Mouse (Mus musculus): ENCODE data around the gene Fer1l5. TPM values are rescaled to one million over a fixed set of nuclear protein-coding genes. Genes with fewer than 3 reads are reported as not detected.

Fer1l5 gene
- polyA plus RNA-seq, 1 experiment from 2014 or later: 2.6 TPM

DNA sequence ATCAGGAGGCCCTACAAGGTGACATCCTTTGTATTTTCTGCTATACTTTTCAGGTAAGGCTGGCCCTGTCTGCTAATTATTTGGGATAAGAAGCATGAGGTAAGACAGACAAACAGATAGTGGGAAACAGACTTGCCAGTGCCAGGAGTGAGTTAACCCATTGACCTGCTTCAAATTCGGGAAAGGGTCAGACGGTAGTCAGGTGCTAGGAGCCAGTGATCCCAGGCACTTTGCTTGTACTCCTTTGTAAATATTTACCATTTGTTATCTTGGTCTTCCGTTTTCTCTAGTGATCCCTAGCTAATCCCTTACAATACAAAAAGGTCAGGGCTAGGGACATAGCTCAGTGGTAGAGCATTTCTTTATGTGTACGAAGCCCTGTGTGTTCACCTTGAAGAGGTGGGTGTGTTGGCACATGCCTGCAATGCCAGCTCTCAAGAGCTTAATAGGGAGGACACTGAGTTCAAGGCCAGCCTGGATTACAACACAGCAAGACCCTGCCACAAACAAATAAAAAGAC lies 93.6 kb downstream of the Fer1l5 start:
- Histone ChIP-seq H3K4me3 (no peak overlapping the region), H3K27me3 (0 out of 2 replicates have a peak, but pooled peaks cover 5% of the 10 kb centered on the region), H3K4me2 (replicated peaks) (no peak overlapping the region), H3K9ac (no peak overlapping the region), H3K4me1 (peaks cover 3% of the 10 kb centered on the region; the same call in 1 of the 2 replicates), H3K27ac (no peak overlapping the region), H3K36me3 (no peaks in the 10 kb centered on the region), H3K9me3 (replicated peaks) (no peaks in the 10 kb centered on the region)
- 77% methylated on average over 4 of the region's 4 CpGs for WGBS
- no peak for ATAC-seq (ENCODE audit: low FRiP score)

DNA sequence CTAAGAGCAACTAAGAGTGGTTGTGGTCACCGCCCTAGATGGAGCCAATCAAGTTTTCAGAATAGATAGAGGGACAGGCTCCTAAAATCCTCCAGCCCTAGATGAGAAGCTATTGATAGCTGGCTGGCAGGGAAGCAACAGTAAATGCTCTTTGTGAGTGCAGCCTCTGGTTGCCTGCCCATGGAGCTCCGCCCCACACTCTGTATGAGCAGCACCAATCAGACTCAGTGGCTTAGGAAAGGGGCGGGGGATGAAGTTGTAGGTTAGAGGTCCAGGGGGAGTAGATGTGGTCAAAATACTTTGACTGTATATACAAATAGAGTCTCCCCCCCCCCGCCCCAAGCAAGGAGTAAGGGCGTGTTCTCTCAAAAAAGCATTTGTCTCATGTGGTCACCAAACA lies 95.4 kb downstream of the Fer1l5 start:
- no peak overlapping the region for H3K4me2 ChIP-seq (replicated peaks)
- no peak overlapping the region for H3K9ac ChIP-seq
- no peaks in the 10 kb centered on the region for H3K36me3 ChIP-seq
- H3K4me1 ChIP-seq: peaks cover 7% of the 10 kb centered on the region; the same call in 1 of the 2 replicates
- WGBS: 55% methylated on average over 5 of the region's 5 CpGs
- no peaks in the 10 kb centered on the region for H3K9me3 ChIP-seq (replicated peaks)
- ATAC-seq (ENCODE audit: low FRiP score): no peak
- no peak overlapping the region for H3K27ac ChIP-seq
- 0 out of 2 replicates have a peak, but pooled peaks cover 5% of the 10 kb centered on the region for H3K27me3 ChIP-seq
- H3K4me3 ChIP-seq: no peak overlapping the region

DNA sequence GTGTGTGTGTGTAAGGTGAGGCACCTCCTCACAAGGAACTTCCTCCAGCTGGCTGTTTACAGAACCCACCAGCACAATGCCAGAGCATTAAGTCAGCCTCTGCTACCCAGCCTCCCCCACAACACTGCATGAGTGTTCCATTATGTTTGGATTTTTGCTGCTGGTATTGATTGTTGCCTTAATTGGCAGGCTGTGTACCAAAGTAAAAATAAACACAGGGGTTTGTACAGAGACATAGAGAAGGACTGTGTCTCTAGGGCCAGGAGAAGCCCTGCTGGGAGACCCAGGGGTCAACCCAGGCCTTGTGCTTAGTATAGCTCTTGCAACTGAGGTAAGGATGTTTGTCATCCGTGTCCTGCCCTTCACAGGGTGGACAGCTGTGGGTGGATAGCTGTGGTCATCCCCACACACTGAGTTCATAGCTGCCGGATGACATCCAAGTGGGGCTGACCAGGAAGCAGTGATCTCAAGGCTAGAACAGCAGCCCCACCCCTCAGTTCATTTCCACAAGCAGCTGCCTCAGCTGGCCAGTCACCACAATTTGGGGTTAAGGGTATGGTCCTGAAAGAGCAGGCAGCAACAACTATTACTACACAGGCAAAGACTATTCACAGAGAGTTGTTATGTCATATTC lies 97.8 kb downstream of the Fer1l5 start:
- Histone ChIP-seq H3K27ac (no peak overlapping the region), H3K9ac (no peak overlapping the region), H3K4me3 (no peak overlapping the region), H3K36me3 (no peaks in the 10 kb centered on the region), H3K4me2 (replicated peaks) (no peak overlapping the region), H3K4me1 (peaks cover 30% of the 10 kb centered on the region), H3K27me3 (0 out of 2 replicates have a peak, but pooled peaks cover 5% of the 10 kb centered on the region), H3K9me3 (replicated peaks) (no peaks in the 10 kb centered on the region)
- 33% methylated on average over 2 of the region's 2 CpGs for WGBS
- no peak for ATAC-seq (ENCODE audit: low FRiP score)

DNA sequence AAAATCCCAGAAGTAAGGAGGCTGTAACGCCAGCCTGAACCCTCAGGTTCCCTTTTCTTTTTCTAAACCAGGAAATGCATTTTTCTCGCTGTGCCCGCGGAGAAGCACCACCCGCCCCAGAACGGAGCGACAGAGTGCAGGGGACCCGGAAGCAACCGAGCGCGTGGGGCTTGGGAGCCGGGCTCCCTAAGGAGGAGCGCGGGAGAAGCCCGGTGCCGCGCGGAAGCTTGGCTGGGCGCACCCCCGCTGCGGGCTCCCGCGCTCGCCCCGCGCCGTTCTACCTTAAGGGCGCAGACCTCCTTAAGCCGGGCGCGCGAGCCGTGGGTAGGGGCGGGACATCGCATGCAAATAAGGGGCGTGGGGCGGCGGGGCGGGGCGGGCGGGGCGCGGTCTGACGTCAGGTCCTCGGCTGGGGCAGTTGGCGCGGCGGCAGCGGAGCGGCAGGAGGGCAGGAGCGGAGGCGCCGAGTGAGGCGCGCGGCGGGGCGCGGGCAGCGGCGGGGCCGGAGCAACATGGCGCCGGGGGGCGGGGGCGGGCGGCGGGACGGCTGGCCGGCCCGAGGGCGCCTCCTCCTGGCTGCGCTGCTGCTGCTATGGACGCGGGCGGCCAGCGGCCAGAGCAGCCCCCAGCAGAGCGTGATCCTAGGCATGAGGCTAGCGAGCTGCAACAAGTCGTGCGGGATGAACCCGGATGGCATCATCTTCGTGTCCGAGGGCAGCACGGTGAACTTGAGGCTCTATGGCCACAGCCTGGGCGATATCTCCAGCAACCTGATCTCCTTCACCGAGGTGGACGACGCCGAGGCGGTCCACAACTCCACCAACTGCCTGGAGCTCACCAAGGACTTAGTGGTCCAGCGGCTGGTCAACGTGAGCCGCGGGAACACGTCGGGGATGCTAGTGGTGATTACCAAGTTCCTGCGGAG lies 99.4 kb downstream of the Fer1l5 start, which contains the start of gene Cnnm4:
TSS of gene Cnnm4 (plus strand) at position 440 of the 925 bp plus-strand sequence.
- peak; percentile 93 for ATAC-seq (ENCODE audit: low FRiP score)
- Histone ChIP-seq H3K4me1 (peaks cover 45% of the 10 kb centered on the region), H3K9ac (peak within 1 kb of the TSS; percentile 74), H3K27me3 (0 out of 2 replicates have a peak, but pooled peaks cover 5% of the 10 kb centered on the region), H3K27ac (peak within 1 kb of the TSS; percentile 70), H3K36me3 (no peaks in the 10 kb centered on the region), H3K9me3 (replicated peaks) (no peaks in the 10 kb centered on the region), H3K4me3 (peak within 1 kb of the TSS; percentile 66), H3K4me2 (replicated peaks) (peak within 1 kb of the TSS; percentile 74)
- under 1% methylated on average over 66 of the region's 98 CpGs for WGBS

Small RNA genes lying within 50 kb of the gene (microRNA-seq; reads per million reads assigned to microRNA genes)
- gene Mir6898: 0.81 reads per million

Other genes starting within 250 kb of the Fer1l5 start
- gene Uggt1, start 127.6 kb upstream of the Fer1l5 start, polyA plus RNA-seq (2016; fragmentation: Nextera tagmentation; extraction: Ambion mirVana): 60.2 and 61.0 TPM in 2 replicates
- gene Neurl3, start 97.6 kb upstream of the Fer1l5 start, polyA plus RNA-seq (2016; fragmentation: Nextera tagmentation; extraction: Ambion mirVana): 0.52 and 0.77 TPM in 2 replicates
- 3.6 and 3.8 TPM in 2 replicates for gene Arid5a, start 64.6 kb upstream of the Fer1l5 start, polyA plus RNA-seq (2016; fragmentation: Nextera tagmentation; extraction: Ambion mirVana)
- gene Kansl3, start 3.1 kb upstream of the Fer1l5 start, polyA plus RNA-seq (2016; fragmentation: Nextera tagmentation; extraction: Ambion mirVana): 44.5 and 45.4 TPM in 2 replicates
- gene Lman2l, start 73.0 kb downstream of the Fer1l5 start, polyA plus RNA-seq (2016; fragmentation: Nextera tagmentation; extraction: Ambion mirVana): 74.3 and 76.7 TPM in 2 replicates
- 11.3 and 11.5 TPM in 2 replicates for gene Cnnm4, start 99.3 kb downstream of the Fer1l5 start, polyA plus RNA-seq (2016; fragmentation: Nextera tagmentation; extraction: Ambion mirVana)
- gene Cnnm3, start 139.6 kb downstream of the Fer1l5 start, polyA plus RNA-seq (2016; fragmentation: Nextera tagmentation; extraction: Ambion mirVana): 4.5 and 4.6 TPM in 2 replicates
- gene Ankrd23, start 164.6 kb downstream of the Fer1l5 start, polyA plus RNA-seq (2016; fragmentation: Nextera tagmentation; extraction: Ambion mirVana): 14.6 and 18.8 TPM in 2 replicates
- gene Gm42417, start 167.1 kb downstream of the Fer1l5 start, polyA plus RNA-seq (2016; fragmentation: Nextera tagmentation; extraction: Ambion mirVana): not detected in 2 replicates
- gene Ankrd39, start 175.2 kb downstream of the Fer1l5 start, polyA plus RNA-seq (2016; fragmentation: Nextera tagmentation; extraction: Ambion mirVana): 17.8 and 18.8 TPM in 2 replicates
- 33.4 and 35.6 TPM in 2 replicates for gene Sema4c, start 186.1 kb downstream of the Fer1l5 start, polyA plus RNA-seq (2016; fragmentation: Nextera tagmentation; extraction: Ambion mirVana)